Mouse (Mus musculus) neutrophil, adult 83 days (primary cell): Measurements from ENCODE around the gene Gm3629. TPM values are rescaled to one million over a fixed set of nuclear protein-coding genes. Genes with fewer than 3 reads are reported as not detected.

Experiments used
- total RNA-seq, 2 experiments: library from RNA; stranded (reverse); gene quantifications; one replicate each; pipeline ENCODE4 v1.2.4; 2023

The Gm3629 gene
- total RNA-seq = not detected

DNA sequence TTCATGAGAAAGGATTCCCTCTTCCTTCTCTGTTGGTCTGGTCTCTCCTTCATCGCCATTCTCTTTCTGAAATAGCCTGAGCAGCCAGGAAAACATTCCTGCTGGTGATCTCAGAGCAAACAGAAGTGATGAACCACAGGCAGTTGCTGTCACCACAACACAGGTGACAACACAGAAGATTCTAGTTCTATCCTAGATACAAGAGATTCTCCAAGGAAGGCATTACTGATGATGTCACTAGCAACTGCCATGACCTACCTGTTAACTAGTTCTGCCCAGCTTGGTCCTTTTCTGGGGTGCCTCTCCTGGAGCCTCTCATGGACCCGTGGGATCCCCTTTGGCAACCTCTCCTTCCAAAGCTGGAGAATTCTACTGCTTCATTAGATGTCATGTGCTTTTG is at the start of gene Gm3629:
Gene Gm3629, minus strand, starts transcription at position 101 of the 400 bp plus-strand sequence.

GRCm38 (mm10) chr14:6622318-6622717 is 31.9 kb upstream of the Gm3629 start, which contains the start of gene Gm3460:
Gene Gm3460 (minus strand): TSS chr14:6622418.

GRCm38 (mm10) chr14:6537190-6537589 is 53.2 kb downstream of the Gm3629 start, which contains the start of gene Gm8356:
Gene Gm8356 (minus strand): TSS chr14:6537290.

Other genes with a start within 250 kb of the Gm3629 start
- gene Gm3618, start 246.9 kb downstream of the Gm3629 start, total RNA-seq = not detected
- gene Gm16440, start 200.3 kb downstream of the Gm3629 start, total RNA-seq = not detected
- gene Gm3591, start 178.1 kb downstream of the Gm3629 start, total RNA-seq = not detected
- not detected for gene Gm3594, start 146.0 kb downstream of the Gm3629 start, total RNA-seq
- gene Gm8356, start 53.3 kb downstream of the Gm3629 start, total RNA-seq = not detected
- gene Gm3460, start 31.8 kb upstream of the Gm3629 start, total RNA-seq = not detected
- gene Gm10251, start 93.6 kb upstream of the Gm3629 start, total RNA-seq = not detected
- not detected for gene Gm8050, start 129.6 kb upstream of the Gm3629 start, total RNA-seq
- not detected for gene Gm3636, start 151.7 kb upstream of the Gm3629 start, total RNA-seq
- not detected for gene Gm8362, start 183.8 kb upstream of the Gm3629 start, total RNA-seq
- not detected for gene Gm3642, start 249.7 kb upstream of the Gm3629 start, total RNA-seq